Mouse (Mus musculus): ENCODE measurements at regions not wholly inside any gene's neighbourhood (a gene's known extent, or its start where the extent isn't known, plus 50 kb on each side); places are given as distances from the start of the nearest gene placed in this dataset.

DNA sequence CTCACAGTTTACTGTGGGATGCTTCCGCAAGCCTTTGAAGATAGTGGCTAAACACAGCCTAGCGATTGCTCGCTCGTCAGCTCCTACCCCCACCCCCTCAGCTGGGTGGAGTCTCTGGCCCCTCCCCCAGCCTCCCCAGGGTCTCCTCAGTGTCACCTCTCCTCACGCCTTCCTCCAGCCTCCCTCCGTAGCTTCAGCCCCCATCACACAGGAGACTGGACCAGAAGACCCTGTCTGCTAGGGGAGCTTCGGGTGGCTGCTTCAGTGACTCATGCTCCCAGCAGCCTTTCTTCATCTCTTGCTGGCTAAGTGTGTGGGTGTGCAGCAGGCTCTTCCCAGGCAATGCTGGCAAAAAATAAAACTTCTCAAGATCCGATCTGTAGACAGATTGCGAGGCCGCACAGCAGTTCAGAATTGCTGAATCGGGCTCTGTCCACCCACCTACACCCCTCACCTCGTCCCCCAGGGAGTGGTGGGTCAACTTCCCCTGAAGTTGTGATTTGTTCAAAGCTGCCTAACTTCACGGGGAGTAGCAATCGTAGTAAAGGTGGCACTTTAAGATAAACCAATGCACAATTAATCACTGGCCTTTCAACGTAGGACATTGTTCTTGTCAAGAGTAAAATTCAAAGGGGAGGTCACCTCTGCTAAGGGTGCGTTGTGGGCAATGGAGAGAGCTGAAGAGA, 61.2 kb upstream of the Ankrd28 start:
- DNase-seq (ENCODE audit: low read depth, low spot score) = no peak

DNA sequence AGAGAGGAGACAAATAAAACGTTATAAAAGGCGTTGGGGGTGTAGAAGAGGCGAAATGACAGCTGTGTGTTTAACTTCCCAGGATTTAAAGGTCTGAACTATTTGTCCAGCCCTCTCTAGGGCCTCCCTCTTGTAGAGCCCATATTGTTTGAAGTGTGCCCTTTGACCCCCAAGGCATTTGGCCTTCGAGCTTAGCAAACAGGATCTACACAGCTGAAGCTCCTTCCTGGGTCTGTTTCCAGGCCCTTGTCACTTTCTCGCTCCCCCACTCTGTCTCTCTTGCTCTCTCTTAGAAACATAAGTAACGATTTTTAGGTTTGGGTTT, 61.7 kb upstream of the Ankrd28 start:
- DNase-seq (ENCODE audit: low read depth, low spot score) = no peak

DNA sequence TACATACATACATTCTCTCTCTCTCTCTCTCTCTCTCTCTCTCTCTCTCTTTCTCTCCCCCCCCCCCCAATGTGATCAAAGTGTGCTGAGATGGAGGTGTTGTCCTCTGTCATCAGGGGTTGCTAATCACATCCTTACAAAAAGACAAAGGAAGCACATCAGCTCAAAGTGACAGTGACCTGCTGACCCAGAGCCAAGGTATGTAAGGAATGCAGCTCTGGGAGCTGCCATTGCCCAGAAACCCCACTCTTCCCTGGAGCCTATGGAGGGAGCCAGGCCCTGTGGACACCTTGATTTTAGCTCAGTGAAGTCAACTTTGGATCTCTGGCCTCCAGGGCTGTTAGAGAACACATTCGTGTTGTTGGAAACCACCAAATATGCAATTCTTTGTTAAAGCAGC, 66.0 kb upstream of the Ankrd28 start:
- no peak for DNase-seq (ENCODE audit: low read depth, low spot score)

DNA sequence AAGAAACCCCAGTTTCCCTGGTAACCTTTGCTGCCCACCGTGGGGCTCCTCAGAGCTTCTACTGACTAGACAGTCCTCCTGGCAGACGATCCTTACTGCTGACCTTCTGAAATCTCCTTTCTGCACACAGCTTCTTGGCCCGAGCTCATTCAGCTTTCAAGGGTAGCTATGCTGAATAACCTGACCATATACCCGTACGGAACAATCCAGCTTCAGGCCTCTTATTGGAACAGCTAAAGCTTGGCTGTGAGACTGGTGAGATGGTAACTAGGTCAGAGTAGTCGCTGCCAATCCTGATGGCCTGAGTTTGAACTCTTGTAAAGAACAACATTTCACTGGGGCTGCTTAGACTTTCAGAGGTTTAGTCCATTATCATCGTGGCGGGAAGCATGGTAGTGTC, 69.1 kb upstream of the Ankrd28 start:
- DNase-seq (ENCODE audit: low read depth, low spot score) = no peak

DNA sequence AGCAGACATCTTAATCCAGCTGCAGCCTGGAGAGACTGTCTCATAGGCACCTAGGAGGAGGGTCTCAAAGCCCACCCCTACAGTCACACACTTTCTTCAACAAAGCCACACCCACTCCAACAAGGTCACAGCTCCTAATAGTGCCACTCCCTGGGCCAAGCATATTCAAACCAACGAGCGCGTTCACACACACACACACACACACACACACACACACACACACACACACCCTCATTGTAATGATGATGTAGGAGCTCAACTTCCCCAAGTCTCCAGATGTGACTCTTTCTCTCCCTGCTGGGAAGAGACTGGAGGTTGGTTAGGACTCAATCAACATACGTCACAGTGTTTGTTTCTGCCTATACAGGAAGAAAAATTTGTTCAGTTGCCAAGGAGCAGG, 69.5 kb upstream of the Ankrd28 start:
- DNase-seq (ENCODE audit: low read depth, low spot score) = no peak

DNA sequence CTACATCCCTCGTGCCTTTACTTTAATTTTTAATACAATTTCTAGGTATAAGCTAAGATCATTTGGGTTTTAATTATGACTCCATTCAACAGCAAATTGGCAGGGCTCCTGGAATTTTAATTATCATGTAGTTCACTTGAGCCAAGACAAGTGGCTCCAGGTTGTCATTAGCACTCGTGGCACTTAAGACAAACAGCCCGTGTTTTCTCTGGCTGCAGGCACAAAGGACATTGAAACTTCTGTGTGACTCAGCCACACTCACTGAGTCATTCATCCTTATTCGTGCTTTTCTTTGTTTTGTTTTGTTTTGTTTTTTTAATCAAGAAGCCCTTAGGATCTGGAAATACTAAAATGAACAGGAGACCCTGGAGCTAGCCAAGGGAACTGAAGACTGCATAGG, 71.5 kb upstream of the Ankrd28 start:
- DNase-seq (ENCODE audit: low read depth, low spot score) = no peak

DNA sequence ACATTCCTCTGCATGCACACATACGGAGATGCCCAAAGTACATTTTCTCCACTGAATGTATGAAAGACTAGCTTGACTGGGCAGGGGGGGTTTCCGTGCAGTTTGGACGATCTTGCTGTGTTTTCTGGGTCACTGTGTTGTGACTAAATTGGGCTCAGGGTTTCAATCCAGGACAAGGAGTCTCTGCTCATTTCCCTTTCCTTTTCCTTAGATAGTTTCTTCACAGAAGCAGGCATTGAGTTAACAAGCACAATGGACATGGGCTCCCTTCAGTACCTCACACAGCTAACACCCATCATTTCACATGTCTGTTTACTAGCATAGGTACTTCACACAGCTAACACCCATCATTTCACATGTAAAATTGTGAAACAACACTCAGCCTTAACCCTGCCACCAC, 73.2 kb upstream of the Ankrd28 start:
- DNase-seq (ENCODE audit: low read depth, low spot score) = no peak

DNA sequence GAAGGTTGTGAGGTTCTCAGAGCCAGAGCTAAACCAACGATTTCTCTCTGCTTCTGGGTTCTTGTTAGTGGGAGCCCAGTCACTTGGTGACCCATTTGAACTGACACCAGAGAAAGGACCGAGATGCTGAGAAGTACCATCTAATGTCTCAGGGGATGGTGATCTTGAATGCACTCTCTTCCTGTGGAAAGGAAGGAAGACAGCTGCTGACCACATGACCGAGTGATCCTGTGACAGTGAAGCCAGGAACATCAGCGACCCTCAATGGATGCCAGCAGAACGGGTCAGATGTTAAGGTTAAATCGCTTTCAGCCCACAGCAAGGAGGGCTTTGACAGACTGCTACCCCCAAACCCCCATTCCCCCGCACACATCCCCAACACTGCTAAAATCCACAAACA, 78.1 kb upstream of the Ankrd28 start:
- DNase-seq (ENCODE audit: low read depth, low spot score) = no peak

DNA sequence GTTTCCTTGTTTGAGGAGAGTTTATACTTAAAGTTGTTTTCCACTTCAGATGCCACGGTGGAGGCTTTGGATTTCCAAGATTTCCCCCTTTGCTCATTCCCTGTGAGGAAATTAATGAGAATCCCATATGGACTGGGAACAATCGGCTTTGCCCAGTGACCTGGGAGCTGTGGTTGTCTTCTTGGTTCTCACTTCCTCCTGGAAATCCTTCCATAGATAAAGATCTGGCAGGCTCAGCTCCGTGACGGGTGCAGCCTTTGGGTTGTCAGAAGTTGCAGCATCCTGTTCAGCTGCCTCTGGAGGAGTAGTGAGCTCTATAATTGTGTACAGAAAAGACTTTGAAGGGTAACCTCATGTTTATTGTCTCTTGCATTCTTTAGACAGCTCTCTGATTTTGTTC, 78.8 kb upstream of the Ankrd28 start:
- DNase-seq (ENCODE audit: low read depth, low spot score) = no peak

DNA sequence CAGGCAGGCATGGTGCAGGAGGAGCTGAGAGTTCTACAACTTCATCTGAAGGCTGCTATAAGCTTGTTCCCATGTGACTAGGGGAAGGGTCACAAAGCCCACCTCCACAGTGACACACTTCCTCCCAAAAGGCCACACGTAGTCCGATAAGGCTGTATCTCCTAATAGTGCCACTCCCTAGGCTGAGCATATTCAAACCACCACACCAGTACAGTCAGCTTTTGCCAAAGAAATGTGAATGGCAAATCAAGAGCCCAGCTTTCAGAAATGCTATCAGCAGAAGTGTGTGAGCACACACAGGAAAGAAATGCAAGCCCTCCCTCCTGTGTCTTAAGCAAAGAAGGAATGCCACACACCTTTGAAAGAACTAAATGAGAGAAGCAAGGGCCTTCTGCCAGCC, 80.4 kb upstream of the Ankrd28 start:
- DNase-seq (ENCODE audit: low read depth, low spot score) = no peak

DNA sequence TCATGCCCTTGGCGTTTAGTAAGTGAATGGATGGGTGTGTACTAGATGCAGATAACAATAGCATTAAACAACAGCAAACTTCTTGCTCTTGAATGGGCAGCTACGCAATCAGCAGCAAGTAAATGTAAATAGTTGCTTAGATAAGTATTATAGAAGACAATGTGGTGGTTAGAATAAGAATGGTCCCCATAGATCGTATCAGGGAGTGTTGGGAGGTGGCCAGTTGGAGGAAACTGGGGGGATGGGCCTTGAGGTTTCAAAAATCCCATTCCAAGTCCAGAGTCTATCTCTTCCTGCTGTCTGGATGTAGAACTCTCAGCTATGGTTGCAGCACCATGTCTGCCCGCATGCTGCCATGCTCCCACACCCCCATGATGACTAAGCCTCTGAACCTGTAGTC, 88.0 kb upstream of the Ankrd28 start:
- DNase-seq (ENCODE audit: low read depth, low spot score) = no peak

DNA sequence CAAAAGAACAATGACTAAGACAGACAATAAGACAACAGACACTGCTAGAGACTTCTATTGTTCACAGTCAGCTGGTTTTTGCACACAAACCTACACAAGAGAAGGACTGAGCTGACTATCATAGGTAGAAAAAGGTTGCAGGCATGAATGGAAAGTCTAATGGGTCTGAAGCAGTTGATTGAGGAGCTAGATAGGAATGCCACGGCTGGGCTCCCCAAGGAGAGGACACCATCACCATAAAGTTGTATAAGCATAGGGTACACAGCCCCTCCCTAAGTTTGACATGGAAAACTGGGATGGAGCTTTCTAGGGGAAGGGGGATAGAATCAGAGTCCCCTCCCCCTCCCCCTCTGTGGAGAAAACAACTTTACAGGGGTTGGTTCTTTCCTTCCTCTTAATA, 88.5 kb upstream of the Ankrd28 start:
- DNase-seq (ENCODE audit: low read depth, low spot score) = no peak

DNA sequence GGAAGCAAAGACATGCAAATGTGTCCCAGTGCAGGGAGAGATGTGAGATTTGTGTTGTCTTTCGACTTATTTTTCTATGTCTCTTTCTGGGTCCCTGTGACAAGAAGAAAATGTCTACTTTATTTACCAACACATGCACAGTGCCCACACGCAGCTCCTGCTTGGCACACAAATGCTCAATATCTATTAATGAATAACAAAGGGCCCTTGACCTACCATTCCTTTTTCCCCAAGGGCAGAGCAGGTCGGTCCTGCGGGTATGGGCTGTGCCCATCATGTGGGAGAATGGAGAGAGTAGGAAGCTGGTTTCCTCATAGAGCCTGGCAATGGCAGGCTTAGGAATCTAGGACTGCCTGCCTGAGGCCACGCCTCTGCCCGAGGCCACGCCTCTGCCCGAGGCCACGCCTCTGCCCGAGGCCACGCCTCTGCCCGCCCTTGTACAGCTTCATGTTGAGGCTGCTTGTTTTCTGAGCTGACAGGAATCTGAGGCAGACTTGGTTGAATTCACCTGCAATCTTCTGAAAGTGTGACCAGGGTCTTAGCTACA, 98.8 kb upstream of the Ankrd28 start:
- no peak for DNase-seq (ENCODE audit: low read depth, low spot score)

DNA sequence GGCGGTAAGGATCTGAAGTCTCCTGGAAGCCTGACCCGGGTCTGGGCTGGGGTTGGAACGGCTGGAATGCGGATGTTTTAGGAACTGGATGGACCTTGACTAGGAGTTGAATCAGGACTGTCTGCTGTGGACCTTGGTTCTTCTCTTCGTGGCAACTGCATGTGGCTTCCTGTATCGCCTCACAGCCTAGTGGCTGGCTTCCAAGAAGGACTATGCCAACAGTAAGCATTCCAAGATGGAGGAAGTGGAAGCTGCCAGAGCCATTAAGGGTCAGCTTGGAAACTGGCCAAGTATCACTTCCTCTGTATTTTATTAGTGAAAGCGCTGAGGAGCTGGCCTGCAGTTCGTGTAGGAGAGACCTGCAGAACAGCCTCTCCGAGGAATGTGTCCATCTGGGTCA, 98.4 kb upstream of the Galnt15 start:
- no peak for DNase-seq (ENCODE audit: low read depth, low spot score)

DNA sequence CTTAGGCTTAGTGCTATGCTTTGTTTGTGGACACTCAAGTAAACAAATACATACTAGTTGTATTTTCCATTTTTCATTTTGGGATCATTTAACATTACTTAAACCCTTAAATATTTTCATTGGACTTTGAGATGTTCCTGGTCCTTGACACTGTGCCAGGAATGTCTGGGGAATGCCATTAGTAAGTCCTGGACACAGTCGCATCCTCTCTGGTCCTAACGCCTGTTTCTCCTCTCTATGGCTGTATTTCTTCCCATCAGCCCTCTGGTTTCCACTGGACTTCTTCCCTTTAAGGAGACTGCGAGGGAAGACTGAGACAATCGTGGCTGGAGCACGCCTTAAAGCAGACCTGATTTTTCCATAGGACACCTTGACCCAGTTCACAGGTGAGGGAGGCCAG, 96.8 kb upstream of the Galnt15 start:
- no peak for DNase-seq (ENCODE audit: low read depth, low spot score)

DNA sequence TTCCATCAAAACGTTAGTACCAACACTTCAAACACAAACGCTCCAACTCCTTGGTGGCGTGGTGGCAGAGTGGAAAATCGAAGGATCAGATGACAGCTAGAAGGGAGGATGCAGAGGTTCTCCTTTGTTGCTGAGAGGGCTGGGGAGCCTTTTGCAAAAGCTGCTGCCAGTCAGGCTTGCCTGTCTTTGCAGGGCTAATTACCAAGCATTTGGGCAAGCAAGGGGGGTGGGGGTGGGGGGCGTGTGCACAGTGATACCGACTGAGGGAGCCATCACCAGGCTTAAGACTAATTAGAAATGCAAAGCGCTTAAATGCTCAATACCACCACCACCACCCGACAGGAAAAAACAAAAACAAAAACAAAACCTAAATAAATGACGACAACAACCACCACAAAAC, 95.3 kb upstream of the Galnt15 start:
- no peak for DNase-seq (ENCODE audit: low read depth, low spot score)

DNA sequence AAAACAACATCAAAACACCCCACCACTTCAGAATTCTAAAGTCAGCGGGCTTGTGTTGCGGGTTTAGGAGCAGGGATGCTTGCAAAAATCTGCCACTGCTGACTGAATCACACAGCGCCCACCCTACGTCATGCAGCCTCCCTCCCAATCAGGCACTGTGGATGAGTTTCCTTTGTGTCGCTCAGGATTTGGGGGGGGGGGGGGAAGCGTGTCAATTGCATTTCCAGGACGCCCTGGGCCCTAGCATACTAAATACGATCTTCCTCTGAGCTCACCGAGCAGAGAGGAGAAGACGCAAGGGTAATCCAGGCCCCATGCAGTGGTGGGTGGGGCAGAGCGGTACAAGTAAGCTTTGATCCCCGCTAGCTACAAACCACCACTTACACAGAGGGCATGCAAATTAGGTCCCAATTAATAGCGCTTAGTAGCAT, 94.9 kb upstream of the Galnt15 start:
- peak; percentile 45 for DNase-seq (ENCODE audit: low read depth, low spot score)

DNA sequence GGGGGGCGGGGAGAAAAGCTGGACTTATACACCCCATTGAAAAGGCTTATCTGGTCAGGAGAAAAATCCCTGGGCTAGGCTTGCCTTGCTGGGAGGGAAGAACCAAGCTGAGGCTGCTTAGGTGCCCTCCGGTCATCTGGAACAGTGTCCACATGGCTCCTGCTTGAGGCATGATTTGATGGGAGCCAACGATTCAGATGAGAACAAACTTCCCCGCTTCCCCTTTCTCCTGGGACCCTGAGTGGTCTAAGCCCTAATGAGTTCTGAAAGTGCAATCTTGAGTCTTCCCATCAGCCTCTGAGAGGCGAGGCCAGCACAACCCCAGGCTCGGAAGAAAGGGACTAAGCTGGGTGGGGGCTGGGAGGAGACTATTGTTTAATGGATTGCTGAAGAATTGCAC, 94.5 kb upstream of the Galnt15 start:
- DNase-seq (ENCODE audit: low read depth, low spot score) = no peak

DNA sequence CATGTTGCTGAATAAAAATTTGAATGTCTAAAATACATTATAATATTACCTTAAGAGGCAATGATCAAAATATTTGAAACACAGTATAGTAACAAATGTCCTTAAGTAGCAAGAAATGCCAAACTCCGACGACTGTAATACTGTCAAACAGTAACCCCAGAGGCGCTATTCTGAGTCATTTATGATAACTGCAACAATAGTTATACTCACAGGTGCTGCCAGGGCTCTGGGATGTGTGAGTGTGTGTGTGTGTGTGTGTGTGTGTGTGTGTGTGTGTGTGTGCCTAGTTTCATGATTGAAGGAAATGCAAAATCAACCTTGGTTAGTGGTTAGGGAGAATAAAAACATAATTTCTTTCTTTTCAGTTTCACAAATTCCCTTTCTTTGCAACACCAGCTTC, 94.0 kb upstream of the Galnt15 start:
- no peak for DNase-seq (ENCODE audit: low read depth, low spot score)

DNA sequence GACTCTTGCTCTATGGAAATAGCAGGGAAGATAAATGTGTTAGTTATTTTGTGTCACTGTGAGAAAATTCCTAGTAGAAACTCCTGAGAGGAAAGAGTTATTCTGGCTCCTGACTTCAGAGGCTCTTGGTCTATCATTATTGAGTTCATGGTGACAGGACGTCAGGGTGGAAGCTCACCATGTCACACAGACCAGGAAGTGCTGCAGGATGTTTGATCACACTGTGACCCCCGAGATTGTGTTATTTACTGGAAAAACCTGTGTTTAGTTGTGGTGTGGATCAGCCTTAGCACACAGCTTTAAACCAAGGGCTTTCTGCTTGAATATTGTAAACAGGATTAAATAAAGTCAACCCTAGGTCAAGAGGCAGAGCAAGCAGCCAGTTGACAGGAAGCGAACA, 93.4 kb upstream of the Galnt15 start:
- DNase-seq (ENCODE audit: low read depth, low spot score) = no peak

DNA sequence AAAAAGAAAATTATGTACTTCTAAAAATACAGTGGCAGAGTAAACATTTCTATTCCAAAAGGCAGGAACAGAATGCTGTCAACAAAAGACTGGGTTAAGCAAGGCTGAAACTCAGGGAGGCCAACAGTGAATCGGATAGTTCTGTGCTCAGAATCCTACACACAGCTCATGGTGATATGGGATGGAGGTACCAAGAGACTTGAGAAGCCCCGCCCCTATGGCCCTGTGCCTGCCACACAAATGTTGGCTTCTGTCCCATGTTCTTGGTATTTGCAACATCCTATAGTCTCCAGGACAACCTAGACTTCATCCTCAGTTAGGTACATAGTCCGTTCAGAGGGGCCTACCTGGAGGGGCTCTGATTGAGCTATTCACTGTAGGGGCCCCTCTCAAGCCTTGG, 92.2 kb upstream of the Galnt15 start:
- DNase-seq (ENCODE audit: low read depth, low spot score) = no peak

DNA sequence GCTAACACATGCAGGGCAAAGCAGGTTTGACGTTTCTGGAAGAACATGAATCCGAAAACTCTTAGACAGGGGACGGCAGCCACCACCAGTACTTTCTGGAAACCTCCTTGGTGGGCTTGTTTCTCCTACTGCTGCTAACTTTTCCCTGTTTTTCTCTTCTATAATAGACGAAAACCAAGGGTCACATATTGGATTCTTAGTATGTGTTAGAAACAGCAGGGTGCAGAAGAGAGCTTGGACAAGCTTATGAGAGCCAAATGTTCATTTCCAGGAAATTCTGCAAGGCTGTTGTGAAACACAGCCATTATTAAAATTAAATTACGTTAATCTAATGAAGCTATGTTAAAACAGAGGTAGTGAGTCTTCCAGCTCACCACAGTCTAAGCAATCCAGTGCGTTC, 87.9 kb upstream of the Galnt15 start:
- no peak for DNase-seq (ENCODE audit: low read depth, low spot score)

DNA sequence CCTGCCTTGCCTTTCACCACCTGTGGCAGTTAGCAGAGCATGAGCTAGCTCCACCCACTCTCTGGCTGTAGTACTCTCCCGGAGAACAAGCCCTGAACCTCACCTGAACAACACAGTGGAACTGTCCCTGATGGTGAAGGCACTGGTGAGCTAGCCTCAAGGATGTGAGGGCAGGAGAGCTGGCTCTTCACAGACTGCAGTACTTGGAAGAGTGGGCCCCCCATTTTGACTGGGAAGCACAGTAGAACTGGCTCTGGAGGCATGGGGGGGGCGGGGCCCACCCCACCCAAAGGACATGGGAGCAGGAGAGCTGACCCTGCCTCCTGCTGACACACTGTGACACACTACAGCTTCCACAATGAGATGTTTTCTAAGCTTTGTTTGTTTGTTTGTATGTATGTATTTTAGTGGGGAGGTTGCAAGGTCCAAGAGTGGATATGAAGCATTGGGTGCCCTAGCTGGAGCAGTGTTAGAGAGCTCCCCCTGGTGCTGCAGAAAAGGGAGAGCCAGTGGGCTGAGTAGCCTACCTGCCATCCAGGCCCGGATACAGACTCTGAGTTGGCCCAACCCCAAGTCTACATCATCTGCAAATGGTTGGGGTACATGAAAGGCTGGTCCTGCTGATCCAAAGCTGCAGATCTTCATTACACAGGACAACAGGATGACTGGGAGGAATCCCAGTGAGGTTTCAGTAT, 86.4 kb upstream of the Galnt15 start:
- no peak for DNase-seq (ENCODE audit: low read depth, low spot score)

DNA sequence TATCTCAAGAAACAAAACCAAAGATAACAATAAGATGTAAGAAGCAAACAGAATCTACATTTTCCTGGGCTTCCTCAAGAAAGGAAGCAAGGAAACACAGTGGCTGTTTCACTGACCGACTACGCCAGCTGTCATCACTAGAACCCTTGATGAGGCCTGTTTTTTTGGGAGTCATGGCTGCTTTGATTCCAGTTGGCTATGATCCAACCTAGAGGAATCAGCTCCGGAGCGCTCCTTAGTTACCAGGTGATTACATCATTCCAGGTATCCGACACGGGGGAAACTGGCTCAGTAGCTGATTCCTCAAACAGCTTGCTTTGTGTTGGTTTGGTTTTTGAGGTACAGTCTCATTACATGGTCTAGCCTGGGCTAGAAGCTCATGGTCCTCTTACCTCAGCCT, 84.1 kb upstream of the Galnt15 start:
- DNase-seq (ENCODE audit: low read depth, low spot score) = no peak
